Mouse (Mus musculus) testis, adult 2 months (tissue): ENCODE data around the gene Fxyd6.

Experiments used
- CTCF ChIP-seq: fragments of 200-500 bp; IDR thresholded peaks from 2 replicates; pipeline ENCODE4 v1.5.1; 2012; ENCODE audit warnings: low read depth, mild to moderate bottlenecking, inconsistent platforms, low read length, moderate library complexity; ENCODE audit not compliant: control insufficient read depth, insufficient read depth, insufficient replicate concordance
- POLR2A ChIP-seq: fragments of 200-500 bp; IDR thresholded peaks from 2 replicates; pipeline ENCODE4 v1.6.1; 2012; ENCODE audit warnings: low read depth, mild to moderate bottlenecking, inconsistent platforms, low read length, moderate library complexity; ENCODE audit not compliant: control insufficient read depth

- no peak for TF ChIP-seq CTCF
- no peak for TF ChIP-seq POLR2A
These were observed 40.4 kb upstream of the Fxyd6 start for GRCm38 (mm10) chr9:45329577-45329976.
